Mouse (Mus musculus) MEL (cell line): ENCODE results near the gene Gtf2e1.

Source experiments
- CTCF ChIP-seq, 3 experiments: IDR thresholded peaks in 2 of 3; conservative IDR thresholded peaks in 1 of 3; 2 replicates each; pipeline ENCODE4 v1.5.1; 2011 to 2012; ENCODE audit warnings: low read length in 3 of 3, low read depth in 2 of 3, mild to moderate bottlenecking in 2 of 3, improper control_type of control experiment in 1 of 3, inconsistent platforms in 1 of 3, mixed read lengths in 1 of 3, moderate library complexity in 1 of 3; ENCODE audit not compliant: control insufficient read depth in 1 of 3, insufficient read depth in 1 of 3, poor library complexity in 1 of 3, severe bottlenecking in 1 of 3
- E2F4 ChIP-seq: IDR thresholded peaks from 2 replicates; pipeline ENCODE4 v1.6.1; 2011; ENCODE audit warnings: low read depth, low read length, improper control_type of control experiment, borderline replicate concordance
- EP300 ChIP-seq, 2 experiments: IDR thresholded peaks; 2 replicates each; pipeline ENCODE4 v1.6.1; 2011; ENCODE audit warnings: improper control_type of control experiment in 2 of 2, low read length in 2 of 2, low read depth in 1 of 2, mild to moderate bottlenecking in 1 of 2
- JUND ChIP-seq: IDR thresholded peaks from 2 replicates; pipeline ENCODE4 v1.6.1; 2011; ENCODE audit warnings: low read depth, mild to moderate bottlenecking, improper control_type of control experiment, low read length
- MAFK ChIP-seq: IDR thresholded peaks from 2 replicates; pipeline ENCODE4 v1.6.1; 2011; ENCODE audit warnings: low read depth, mild to moderate bottlenecking, low read length, improper control_type of control experiment, borderline replicate concordance
- MAX ChIP-seq: IDR thresholded peaks from 2 replicates; pipeline ENCODE4 v1.6.1; 2011; ENCODE audit warnings: low read length, improper control_type of control experiment
- NELFE ChIP-seq: IDR thresholded peaks from 2 replicates; pipeline ENCODE4 v1.6.1; 2011; ENCODE audit warnings: low read depth, low read length, improper control_type of control experiment
- POLR2AphosphoS2 ChIP-seq: IDR thresholded peaks from 2 replicates; pipeline ENCODE4 v1.6.1; 2011; ENCODE audit warnings: low read length, improper control_type of control experiment
- RAD21 ChIP-seq: IDR thresholded peaks from 2 replicates; pipeline ENCODE4 v1.6.1; 2011; ENCODE audit warnings: mild to moderate bottlenecking, low read depth, low read length, improper control_type of control experiment
- RCOR1 ChIP-seq: IDR thresholded peaks from 2 replicates; pipeline ENCODE4 v1.6.1; 2012; ENCODE audit warnings: low read depth, mild to moderate bottlenecking, inconsistent platforms, low read length, improper control_type of control experiment
- TAL1 ChIP-seq: IDR thresholded peaks from 2 replicates; pipeline ENCODE4 v1.6.1; 2012; ENCODE audit warnings: mild to moderate bottlenecking, inconsistent platforms, low read length, moderate library complexity, mixed read lengths
- ZC3H11A ChIP-seq: IDR thresholded peaks from 2 replicates; pipeline ENCODE4 v1.6.1; 2012; ENCODE audit warnings: low read depth, mild to moderate bottlenecking, inconsistent platforms, low read length, improper control_type of control experiment

GRCm38 (mm10) chr16:37525121-37525520, 14.5 kb downstream of the Gtf2e1 start:
- no peak for TF ChIP-seq JUND
- no peak for TF ChIP-seq NELFE
- no peak for TF ChIP-seq RCOR1
- no peak for TF ChIP-seq CTCF (IDR thresholded peaks at IDR 0.05 in 2 of 3, conservative IDR thresholded peaks at IDR 0.05 in 1 of 3; ENCODE audit: control insufficient read depth in 1 of 3, insufficient read depth in 1 of 3, low read depth in 2 of 3, low read length in 3 of 3, poor library complexity in 1 of 3, severe bottlenecking in 1 of 3)
- TF ChIP-seq RAD21, result no peak
- TF ChIP-seq EP300 (IDR thresholded peaks at IDR 0.05; ENCODE audit: low read depth in 1 of 2, low read length in 2 of 2), result no peak
- no peak for TF ChIP-seq ZC3H11A
- no peak for TF ChIP-seq MAFK
- TF ChIP-seq MAX, result no peak
- no peak for TF ChIP-seq TAL1
- TF ChIP-seq POLR2AphosphoS2, result no peak
- TF ChIP-seq E2F4, result no peak
